Mouse (Mus musculus) lung, postnatal 36 days (tissue): Measurements from ENCODE around the gene 2900026A02Rik.
A peak's percentile ranks its signal among the peaks of the same experiment; 100 is the strongest.

Experiments used
- DNase-seq: peaks from one replicate; pipeline ENCODE4 v3.0.0; 2022; ENCODE audit warnings: mixed read lengths

Gene 2900026A02Rik

GRCm38 (mm10) chr5:113090077-113090690 lies 130.9 kb downstream of the 2900026A02Rik start:
- no peak for DNase-seq

DNA sequence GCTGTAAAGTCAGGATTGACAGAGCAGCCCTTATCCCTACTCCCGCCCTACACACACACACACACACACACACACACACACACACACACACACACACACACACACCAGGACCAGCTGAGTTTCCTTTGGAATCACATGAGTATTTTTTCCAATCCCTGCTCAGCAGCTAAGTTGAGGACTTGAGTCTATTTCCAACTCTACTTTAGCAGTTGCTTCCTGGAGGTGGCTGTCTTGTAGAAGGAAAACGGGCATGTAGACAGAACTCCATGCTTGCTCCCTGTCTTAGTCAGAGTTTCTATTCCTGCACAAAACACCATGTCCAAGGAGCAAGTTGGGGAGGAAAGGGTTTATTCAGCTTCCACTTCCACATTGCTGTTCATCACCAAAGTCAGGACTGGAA lies 133.6 kb downstream of the 2900026A02Rik start:
- no peak for DNase-seq

- no peak for DNase-seq
Measured at GRCm38 (mm10) chr5:113086990-113087389, 134.0 kb downstream of the 2900026A02Rik start.

DNA sequence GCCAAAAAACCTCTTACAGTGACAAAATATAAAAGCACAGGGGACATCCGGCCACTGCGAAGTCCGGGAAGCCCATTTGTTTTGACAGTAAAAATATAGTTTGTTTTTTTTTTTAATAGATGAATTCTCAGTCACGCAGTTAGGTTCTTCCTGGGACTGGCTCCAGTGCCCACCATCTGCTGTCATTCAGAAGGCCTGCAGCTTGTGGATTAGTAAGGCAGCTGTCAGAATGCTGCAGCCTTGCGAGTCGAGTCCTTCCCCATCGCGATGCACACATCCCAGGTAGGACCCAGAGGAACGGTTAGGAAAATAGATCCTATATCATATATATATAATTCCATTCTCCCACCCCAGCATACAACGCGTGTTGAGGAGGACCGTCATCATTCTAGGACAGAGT lies 134.6 kb downstream of the 2900026A02Rik start:
- no peak for DNase-seq

DNA sequence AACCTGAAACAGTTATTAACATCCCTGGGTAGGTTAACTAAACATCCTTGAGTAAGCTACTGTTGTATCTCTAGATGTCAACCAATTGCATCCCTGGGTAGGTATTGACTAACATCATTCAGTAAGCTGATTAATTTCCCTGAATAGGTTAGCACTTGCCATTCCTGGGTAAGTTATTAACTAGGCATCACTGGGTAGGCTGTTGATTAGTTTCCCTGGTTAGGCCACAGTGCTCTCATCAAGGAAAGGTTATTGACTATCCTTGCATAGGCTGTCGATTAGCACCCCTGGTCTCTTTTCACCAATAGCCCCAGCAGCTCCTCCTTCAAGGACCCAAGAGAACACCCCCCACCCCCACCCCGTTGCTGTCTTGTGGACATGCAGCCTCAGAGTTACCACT lies 135.1 kb downstream of the 2900026A02Rik start:
- no peak for DNase-seq

- no peak for DNase-seq
Measured at GRCm38 (mm10) chr5:113084309-113084708, 136.7 kb downstream of the 2900026A02Rik start.

GRCm38 (mm10) chr5:113082356-113083168 lies 138.5 kb downstream of the 2900026A02Rik start:
- DNase-seq, result no peak

- no peak for DNase-seq
Measured at GRCm38 (mm10) chr5:113081439-113081838, 139.6 kb downstream of the 2900026A02Rik start, which contains the start of gene Crybb3. Gene Crybb3, minus strand, starts transcription at chr5:113081584.

GRCm38 (mm10) chr5:113081020-113081419 lies 140.0 kb downstream of the 2900026A02Rik start:
- no peak for DNase-seq

DNA sequence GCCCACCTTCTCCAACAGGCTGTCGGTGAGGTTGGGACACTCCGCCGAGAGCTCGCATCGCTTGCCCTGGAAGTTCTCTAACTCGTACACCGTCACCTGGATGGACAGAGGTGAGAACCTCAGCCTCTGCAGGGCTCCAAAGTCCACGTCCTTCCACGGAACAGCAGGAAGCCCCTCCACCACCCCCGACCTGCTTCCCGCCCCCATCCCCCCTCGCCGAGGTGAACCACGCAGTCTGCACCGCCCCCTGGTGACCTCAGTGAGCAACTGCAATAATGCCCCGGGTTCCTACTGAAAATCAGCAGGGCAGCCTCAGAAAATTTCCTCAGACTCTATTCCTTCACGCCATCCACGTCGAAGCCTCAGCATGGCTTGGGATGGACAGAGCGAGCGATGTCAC lies 141.3 kb downstream of the 2900026A02Rik start:
- no peak for DNase-seq

- DNase-seq, result no peak
Measured at GRCm38 (mm10) chr5:113078686-113079085, 142.3 kb downstream of the 2900026A02Rik start.

DNA sequence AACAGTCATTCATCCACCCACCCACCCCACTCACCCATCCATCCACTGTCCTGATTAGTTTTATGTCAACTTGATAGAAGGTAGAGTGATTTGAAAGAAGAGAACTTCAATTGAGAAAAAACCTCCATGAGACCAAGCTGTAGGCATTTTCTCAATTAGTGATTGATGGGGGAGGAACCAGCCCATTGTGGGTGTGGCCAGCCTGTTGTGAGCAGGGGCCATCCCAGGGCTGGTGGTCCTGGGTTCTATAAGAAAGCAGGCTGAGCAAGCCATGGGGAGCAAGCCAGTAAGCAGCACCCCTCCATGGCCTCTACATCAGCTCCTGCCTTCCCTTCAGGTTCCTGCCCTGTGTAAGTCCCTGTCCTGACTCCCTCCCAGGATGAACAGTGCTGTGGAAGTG lies 151.0 kb downstream of the 2900026A02Rik start, which contains the start of gene Crybb2:
TSS of gene Crybb2 (minus strand) at position 101 of the 400 bp plus-strand sequence.
- no peak for DNase-seq

DNA sequence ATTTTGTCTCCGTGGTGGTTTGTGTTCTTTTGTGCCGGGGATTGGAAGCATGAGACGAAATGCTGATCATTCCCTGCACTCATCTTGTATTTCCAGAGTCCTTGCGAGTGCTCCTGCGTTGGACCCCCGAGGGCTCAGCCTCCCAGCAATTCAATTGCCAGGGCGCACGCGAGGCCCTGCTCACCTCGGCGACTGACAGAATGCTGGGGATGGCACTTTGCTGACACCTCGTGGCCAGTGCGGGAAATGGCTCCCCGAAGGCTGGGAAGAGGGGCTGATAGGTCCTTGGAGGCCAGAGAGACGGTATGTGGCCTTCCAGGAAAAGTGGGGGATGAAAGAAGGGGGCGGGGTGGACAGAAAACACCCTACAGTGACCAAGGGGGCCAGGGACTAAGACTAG lies 166.7 kb downstream of the 2900026A02Rik start:
- DNase-seq, result peak; percentile 81

DNA sequence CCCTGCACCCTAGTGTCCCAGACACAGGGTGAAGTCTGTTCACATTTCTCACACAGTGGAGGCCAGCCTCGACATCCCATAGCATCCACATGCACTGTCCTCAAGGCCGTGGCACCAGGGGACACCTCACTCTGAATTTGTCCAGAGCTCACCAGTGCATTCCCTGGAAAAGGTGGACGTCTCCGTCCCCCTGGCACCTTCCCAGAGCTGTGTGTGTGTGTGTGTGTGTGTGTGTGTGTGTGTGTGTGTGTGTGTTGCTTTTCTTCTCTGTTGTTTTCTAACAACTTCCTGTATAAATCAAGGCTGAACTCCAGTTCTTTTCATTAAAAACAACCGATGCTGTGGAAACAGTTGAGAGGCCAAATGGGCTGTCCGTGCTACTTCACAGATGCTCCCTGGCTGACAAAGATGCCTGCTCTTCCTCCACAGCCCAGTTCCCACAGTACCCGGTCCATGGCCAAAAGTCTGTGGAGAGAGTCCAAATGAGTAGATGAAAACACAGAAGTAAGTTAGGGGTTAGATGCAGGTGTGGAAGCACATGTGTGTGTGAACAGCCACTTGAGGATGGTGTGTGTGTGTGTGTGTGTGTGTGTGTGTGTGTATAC lies 170.4 kb downstream of the 2900026A02Rik start:
- peak; percentile 42 for DNase-seq

DNA sequence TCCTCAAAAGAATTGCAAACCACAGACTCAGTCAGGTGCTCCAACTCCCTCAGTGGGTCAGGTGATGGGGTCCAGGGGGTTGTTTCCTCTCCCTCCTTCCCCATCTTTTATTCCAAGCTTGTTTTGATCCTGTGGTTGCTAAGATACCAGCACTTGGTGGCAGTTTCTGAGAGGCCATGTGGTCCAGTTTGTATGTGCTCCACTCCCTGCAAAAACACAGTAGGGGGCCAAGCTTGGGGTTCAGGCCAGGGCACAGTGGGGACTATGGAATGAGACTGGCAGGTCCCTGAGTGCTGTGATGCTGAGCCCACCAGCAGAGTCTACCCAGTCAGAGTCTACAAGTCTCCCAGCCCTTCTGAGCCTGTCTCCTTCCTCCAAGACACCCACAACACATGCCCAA lies 171.2 kb downstream of the 2900026A02Rik start:
- DNase-seq, result no peak

DNA sequence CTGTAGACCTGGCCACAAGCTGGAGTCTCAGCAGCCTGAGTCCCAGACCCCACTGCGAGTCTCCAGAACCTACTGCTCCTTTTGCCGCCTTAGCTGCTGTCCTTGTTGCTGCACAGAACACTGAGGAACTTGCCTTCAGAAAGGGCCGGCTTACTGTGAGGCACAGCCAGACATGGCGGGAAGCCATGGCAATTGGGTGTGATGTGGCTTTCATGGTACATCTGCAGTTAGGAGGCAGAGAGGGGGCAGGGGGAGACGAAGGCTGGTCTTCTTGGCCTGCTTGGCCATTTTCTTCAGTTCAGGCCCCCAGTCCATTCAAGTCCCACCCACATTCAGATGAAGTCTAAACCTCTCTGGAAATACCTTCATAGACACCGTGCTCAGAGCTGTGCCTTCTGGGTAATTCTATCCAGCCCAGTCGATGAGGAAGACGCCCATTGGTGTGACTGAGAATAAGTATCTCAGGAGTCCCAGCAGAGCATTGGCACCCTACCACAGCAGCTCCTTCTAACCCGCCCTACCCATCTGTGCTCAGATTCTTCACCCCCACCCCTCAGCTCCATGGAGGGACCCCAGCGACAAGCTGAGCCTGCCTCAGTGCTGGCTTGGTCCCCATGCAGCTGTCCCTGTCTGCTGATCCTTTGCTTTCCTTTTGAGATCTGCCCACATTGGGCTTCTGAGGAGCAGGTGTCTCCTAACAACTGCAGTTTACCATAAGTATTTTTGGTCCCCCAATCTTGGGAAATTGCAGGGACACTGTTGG lies 175.3 kb downstream of the 2900026A02Rik start:
- DNase-seq, result no peak

- no peak for DNase-seq
Measured at GRCm38 (mm10) chr5:113043531-113043930, 177.5 kb downstream of the 2900026A02Rik start.

GRCm38 (mm10) chr5:113041567-113042071 lies 179.4 kb downstream of the 2900026A02Rik start:
- peak; percentile 61 for DNase-seq

- DNase-seq, result no peak
Measured at GRCm38 (mm10) chr5:113040776-113041175, 180.3 kb downstream of the 2900026A02Rik start.

DNA sequence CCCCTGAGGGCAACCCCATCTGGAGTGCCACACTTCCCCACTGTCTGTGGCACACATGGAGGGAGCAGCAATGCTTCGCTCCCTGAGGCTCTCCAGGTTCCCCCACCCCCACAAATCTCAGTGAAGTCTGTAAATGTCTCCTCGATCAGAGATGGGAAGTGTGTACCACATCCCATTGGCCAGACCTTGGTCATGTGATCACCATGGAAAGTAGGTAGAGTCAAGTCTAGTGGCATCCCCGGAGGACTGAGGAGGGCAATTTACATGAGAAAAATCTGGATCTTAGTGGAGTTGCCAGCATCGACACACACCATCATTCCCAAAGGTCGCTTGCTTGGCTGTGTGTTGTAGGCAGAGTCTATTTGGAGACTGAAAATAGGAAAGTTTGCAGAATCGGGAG lies 182.4 kb downstream of the 2900026A02Rik start:
- no peak for DNase-seq
